Mouse (Mus musculus) left cerebral cortex, postnatal 10 days (tissue): Measurements from ENCODE around the gene Hdac7. TPM values are rescaled to one million over a fixed set of nuclear protein-coding genes. Genes with fewer than 3 reads are reported as not detected.
A peak's percentile ranks its signal among the peaks of the same experiment; 100 is the strongest.

Source experiments
- DNase-seq, 2 experiments: peaks; one replicate each; pipeline ENCODE4 v3.0.0; 2021 to 2022; ENCODE audit warnings: low spot score in 2 of 2, mixed read lengths in 1 of 2; ENCODE audit errors: extremely low spot score in 1 of 2
- intact Hi-C: fragments of 180-260 bp; cut with DNase I; formaldehyde crosslinking; loops from one replicate; pipeline ENCODE4 v1.15.1; 2025
- total RNA-seq, 2 experiments: library from RNA; stranded (reverse); gene quantifications; 2 replicates each; pipeline ENCODE4 v1.2.3; 2021

Gene Hdac7
- total RNA-seq, 2 experiments from 2014 or later = 21.5 to 23.5 TPM

- intact Hi-C loops = no loop called here
- DNase-seq = peak in 1 of 2 experiments; percentile 33
Observed at GRCm38 (mm10) chr15:97744930-97745329, 99.4 kb downstream of the Hdac7 start.

DNA sequence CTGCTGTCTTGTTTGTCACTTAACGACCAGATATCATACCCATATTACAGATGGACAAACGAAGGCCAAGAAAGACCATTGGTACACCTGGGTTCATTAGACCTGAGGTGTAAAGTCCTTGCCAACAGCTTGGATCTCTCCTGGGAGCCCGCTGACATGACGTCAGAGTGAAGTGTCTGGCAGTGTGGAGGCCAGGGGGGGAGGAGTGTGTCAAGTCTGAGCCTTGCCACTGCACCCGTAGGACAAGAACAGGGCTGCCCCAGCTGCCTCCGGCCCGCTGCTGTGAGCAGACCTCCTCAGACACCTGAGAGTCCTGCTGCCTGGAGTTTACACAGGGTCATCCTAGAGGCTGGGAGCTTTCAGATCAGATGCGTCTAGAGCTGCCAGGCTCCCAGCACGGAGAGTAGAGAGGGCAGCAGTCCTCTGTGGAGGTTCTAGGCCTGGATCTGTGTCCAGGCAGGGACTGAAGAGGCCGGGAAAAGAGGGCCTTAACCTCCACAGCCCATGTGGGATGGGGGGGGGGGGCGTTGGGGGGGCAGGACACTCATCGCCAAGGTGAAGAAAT, 100.3 kb downstream of the Hdac7 start:
- DNase-seq = peak in 1 of 2 experiments; percentile 20
- intact Hi-C loops = no loop called here

DNA sequence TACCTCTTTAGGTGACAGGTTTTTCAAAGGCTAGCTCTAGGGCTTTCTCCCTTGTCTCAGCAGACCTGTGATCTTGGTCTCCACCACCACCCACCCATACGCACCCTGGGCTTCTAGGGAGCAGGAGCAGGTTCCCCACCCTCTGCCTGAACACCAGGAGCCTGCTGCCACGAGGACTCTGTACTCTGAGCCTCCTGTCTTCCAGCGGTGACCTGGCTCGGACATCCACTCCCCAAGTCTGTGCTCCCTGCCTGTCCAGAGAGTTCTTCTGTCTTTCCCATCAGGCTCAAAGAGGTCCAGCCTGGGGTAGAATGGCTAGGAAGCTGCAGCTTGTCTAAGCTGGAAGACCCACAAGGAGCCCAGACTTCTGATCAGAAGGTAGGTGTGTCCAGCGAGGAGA, 101.1 kb downstream of the Hdac7 start:
- DNase-seq = peak in 1 of 2 experiments; percentile 19

More for the DNA sequence above, 101.1 kb downstream of the Hdac7 start:
- intact Hi-C loops = no loop called here

Other genes starting within 250 kb of the Hdac7 start
- gene Rpap3, start 138.7 kb downstream of the Hdac7 start, total RNA-seq = 10 to 100 TPM; 27.9 to 31.9 TPM
- gene Endou, start 113.2 kb downstream of the Hdac7 start, total RNA-seq = under 1 TPM; 0.20 to 0.54 TPM
- gene Rapgef3, start 76.5 kb downstream of the Hdac7 start, total RNA-seq = 10 to 100 TPM; 22.6 to 24.5 TPM
- 100 to 1,000 TPM; 122 to 127 TPM for gene Slc48a1, start 66.0 kb downstream of the Hdac7 start, total RNA-seq
- under 1 TPM; 0.14 to 0.36 TPM for gene Vdr, start 66.1 kb upstream of the Hdac7 start, total RNA-seq
- 10 to 100 TPM; 13.0 to 17.2 TPM for gene Tmem106c, start 119.7 kb upstream of the Hdac7 start, total RNA-seq
- gene Col2a1, start 160.2 kb upstream of the Hdac7 start, total RNA-seq = 1 to 10 TPM in 1 of 2 experiments, under 1 TPM in 1; 0.63 to 1.1 TPM
- 100 to 1,000 TPM; 267 to 286 TPM for gene Pfkm, start 248.1 kb upstream of the Hdac7 start, total RNA-seq
- gene Senp1, start 249.2 kb upstream of the Hdac7 start, total RNA-seq = 10 to 100 TPM; 13.6 to 14.1 TPM